Mouse (Mus musculus) activated CD4-positive, CD25-positive, alpha-beta regulatory T cell, adult 9 weeks (primary cell): Measurements from ENCODE around the gene Esp15. TPM values are rescaled to one million over a fixed set of nuclear protein-coding genes. Genes with fewer than 3 reads are reported as not detected.

Source experiments
- polyA plus RNA-seq: library from polyadenylated mRNA; unstranded; fragments of 100-300 nt; shearing (Covaris generic); gene quantifications from one replicate; pipeline ENCODE4 v1.2.1, GENCODE M21; 2017

The Esp15 gene
- polyA plus RNA-seq = not detected

DNA sequence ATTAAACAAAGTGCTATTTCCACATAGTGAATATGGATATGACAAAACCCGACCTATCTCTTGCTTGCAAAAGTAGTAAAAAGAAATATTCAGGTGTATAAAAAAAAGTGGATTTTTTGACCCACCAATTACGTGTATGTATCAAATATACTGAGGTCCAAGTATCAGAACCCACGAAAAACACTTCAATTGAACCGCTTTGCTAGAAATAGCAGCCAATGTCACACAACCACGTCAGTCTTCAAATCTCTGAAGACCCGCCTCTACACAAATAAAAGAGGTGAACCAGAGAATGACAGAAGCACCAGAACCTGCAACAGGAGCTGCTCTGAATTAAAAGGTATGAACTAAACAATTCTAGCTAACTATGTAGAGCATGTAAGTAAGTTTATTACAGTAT is at the start of gene Esp15:
Gene Esp15, plus strand, starts transcription at position 301 of the 400 bp plus-strand sequence.

Other genes starting within 250 kb of the Esp15 start
- not detected for gene Esp18, start 234.6 kb upstream of the Esp15 start, polyA plus RNA-seq
- gene Esp16, start 104.8 kb upstream of the Esp15 start, polyA plus RNA-seq = not detected